Comparison of ENCODE assay signal across 10 mouse cellular contexts in the genomic region with DNA sequence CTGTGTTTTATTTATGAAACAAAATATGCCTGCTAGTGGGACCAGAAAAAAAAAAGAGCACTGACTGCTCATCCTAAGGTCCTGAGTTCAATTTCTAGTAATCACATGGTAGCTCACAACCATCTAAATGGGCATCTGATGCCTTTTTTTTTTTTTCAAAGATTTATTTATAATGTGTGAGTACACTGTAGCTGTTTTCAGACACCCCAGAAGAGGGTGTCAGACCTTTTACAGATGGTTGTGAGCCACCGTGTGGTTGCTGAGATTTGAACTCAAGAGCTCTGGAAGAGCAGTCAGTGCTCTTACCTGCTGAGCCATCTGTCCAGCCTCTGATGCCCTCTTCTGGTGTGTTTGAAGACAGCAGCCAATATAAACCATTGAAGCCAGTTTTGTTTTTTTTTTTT. TPM values are rescaled to one million over a fixed set of nuclear protein-coding genes. Genes with fewer than 3 reads are reported as not detected.
DNase-seq lines count a peak whose midpoint lies in the region; ATAC-seq and TF ChIP-seq lines count a peak whose summit lies in the region.
"Had no signal": no experiment of that assay in that cellular context is flagged by ENCODE, and none has a peak within 500 bp of the region (broad histone marks: within the 10 kb centered on the region; RNA-seq: fewer than 3 reads in every experiment).

No protein-coding gene starts in this region.

- no peak for ATAC-seq in forebrain, postnatal 0 days
- no peak for ATAC-seq in forebrain, embryonic 16.5 days
- no peak for ATAC-seq in lung, embryonic 14.5 days (ENCODE audit: insufficient read depth)
- peak; percentile 0; the same call in 1 of the 2 replicates for ATAC-seq in liver, postnatal 0 days

- peak; percentile 40; the same call in 1 of the 2 replicates for TF ChIP-seq CTCF in forebrain, postnatal 0 days (IDR thresholded peaks at IDR 0.05; ENCODE audit: low read depth)
- peak; percentile 54 for TF ChIP-seq CTCF in lung, embryonic 14.5 days (IDR thresholded peaks at IDR 0.05; ENCODE audit: low read depth)
- TF ChIP-seq CTCF in MEL (IDR thresholded peaks at IDR 0.05 in 2 of 3, conservative IDR thresholded peaks at IDR 0.05 in 1 of 3; ENCODE audit: control insufficient read depth in 1 of 3, insufficient read depth in 1 of 3, low read depth in 2 of 3, low read length in 3 of 3, poor library complexity in 1 of 3, severe bottlenecking in 1 of 3), result peak; percentile 14 to 42 (median 24); a peak in 3 of 6 replicates
- peak; percentile 41 for TF ChIP-seq CTCF in liver, postnatal 0 days (IDR thresholded peaks at IDR 0.05; ENCODE audit: low read depth)

- 47% methylated on average over 1 of the region's 1 CpGs for WGBS in forebrain, postnatal 0 days
- 35% methylated on average over 1 of the region's 1 CpGs for WGBS in forebrain, embryonic 16.5 days
- WGBS in lung, embryonic 14.5 days, result 46% methylated on average over 1 of the region's 1 CpGs
- WGBS in liver, postnatal 0 days (ENCODE audit: insufficient replicate concordance), result 16% methylated on average over 1 of the region's 1 CpGs

- peaks cover 4% of the 10 kb centered on the region; the same call in 1 of the 2 replicates for H3K4me1 ChIP-seq in forebrain, postnatal 0 days (ENCODE audit: insufficient read depth)
- H3K4me1 ChIP-seq in forebrain, embryonic 16.5 days (replicated peaks; ENCODE audit: control insufficient read depth, insufficient read depth, low read length), result peaks cover 12% of the 10 kb centered on the region
- 0 out of 2 replicates have a peak, but pooled peaks cover 3% of the 10 kb centered on the region for H3K4me1 ChIP-seq in lung, embryonic 14.5 days (ENCODE audit: insufficient read depth)
- peaks cover 2 to 3% of the 10 kb centered on the region in 2 experiments; a peak in 3 of 4 replicates for H3K4me1 ChIP-seq in MEL (ENCODE audit: control insufficient read depth in 1 of 2, insufficient read depth in 2 of 2, low read length in 2 of 2)
- H3K4me1 ChIP-seq in liver, postnatal 0 days (ENCODE audit: insufficient read depth), result 0 out of 2 replicates have a peak, but pooled peaks cover 2% of the 10 kb centered on the region

- no peaks in the 10 kb centered on the region for H3K27me3 ChIP-seq in forebrain, postnatal 0 days (ENCODE audit: insufficient read depth, low read length)
- H3K27me3 ChIP-seq in forebrain, embryonic 16.5 days (replicated peaks; ENCODE audit: control insufficient read depth, insufficient read depth, low read length), result no peaks in the 10 kb centered on the region
- H3K27me3 ChIP-seq in lung, embryonic 14.5 days (ENCODE audit: insufficient read depth, low read length), result no peaks in the 10 kb centered on the region
- no peaks in the 10 kb centered on the region for H3K27me3 ChIP-seq in MEL (ENCODE audit: control insufficient read depth in 1 of 2, insufficient read depth in 2 of 2, low read length in 2 of 2)
- H3K27me3 ChIP-seq in liver, postnatal 0 days (ENCODE audit: insufficient read depth, low read length), result no peaks in the 10 kb centered on the region
- H3K27me3 ChIP-seq: hindbrain, embryonic 15.5 days; limb, embryonic 13.5 days had no signal

- no peak overlapping the region; the same call in 1 of the 2 replicates for H3K4me2 ChIP-seq in forebrain, postnatal 0 days (ENCODE audit: low read depth)
- no peak overlapping the region for H3K4me2 ChIP-seq in forebrain, embryonic 16.5 days (ENCODE audit: low read length)
- H3K4me2 ChIP-seq in lung, embryonic 14.5 days, result no peak overlapping the region
- no peak overlapping the region for H3K4me2 ChIP-seq in liver, postnatal 0 days (ENCODE audit: low read depth, low read length)

- H3K27ac ChIP-seq in forebrain, postnatal 0 days (ENCODE audit: low read depth, low read length), result no peak overlapping the region
- no peak overlapping the region for H3K27ac ChIP-seq in forebrain, embryonic 16.5 days (ENCODE audit: low read length)
- H3K27ac ChIP-seq in lung, embryonic 14.5 days (ENCODE audit: low read depth), result no peak overlapping the region
- H3K27ac ChIP-seq in MEL (ENCODE audit: control insufficient read depth, low read depth, low read length), result no peak overlapping the region
- H3K27ac ChIP-seq in liver, postnatal 0 days (ENCODE audit: low read depth), result 0 out of 2 replicates have a peak overlapping the region, but pooled peaks have one; percentile 53
- H3K27ac ChIP-seq: hindbrain, embryonic 15.5 days had no signal

- no peak for TF ChIP-seq RAD21 in MEL (IDR thresholded peaks at IDR 0.05; ENCODE audit: low read depth, low read length)

- peaks cover 14% of the 10 kb centered on the region for H3K79me2 ChIP-seq in MEL (ENCODE audit: control insufficient read depth, insufficient read depth, low read length, poor library complexity)

- no peak for DNase-seq in forebrain, postnatal 0 days
- peak; percentile 47 for DNase-seq in lung, embryonic 14.5 days
- no peak for DNase-seq in lung, postnatal 36 days
- DNase-seq in MEL (ENCODE audit: low read depth, low spot score), result peak; percentile 71
- DNase-seq in liver, postnatal 0 days, result no peak
- DNase-seq in ovary, postnatal 10 days (ENCODE audit: low spot score), result no peak
- DNase-seq in adrenal gland, adult 8-10 months, result no peak

- H3K9me3 ChIP-seq in forebrain, postnatal 0 days (ENCODE audit: low read length), result no peaks in the 10 kb centered on the region
- no peaks in the 10 kb centered on the region for H3K9me3 ChIP-seq in forebrain, embryonic 16.5 days (ENCODE audit: control insufficient read depth, low read length)
- H3K9me3 ChIP-seq in lung, embryonic 14.5 days (ENCODE audit: low read depth, low read length), result no peaks in the 10 kb centered on the region
- no peaks in the 10 kb centered on the region for H3K9me3 ChIP-seq in MEL (replicated peaks; ENCODE audit: insufficient read depth, low read length)
- no peaks in the 10 kb centered on the region for H3K9me3 ChIP-seq in liver, postnatal 0 days (ENCODE audit: low read length)
- H3K9me3 ChIP-seq: hindbrain, embryonic 15.5 days; limb, embryonic 13.5 days had no signal

- peaks cover 22% of the 10 kb centered on the region for H3K36me3 ChIP-seq in forebrain, postnatal 0 days (ENCODE audit: insufficient read depth)
- peaks cover 12% of the 10 kb centered on the region for H3K36me3 ChIP-seq in forebrain, embryonic 16.5 days (ENCODE audit: control insufficient read depth, insufficient read depth)
- peaks cover 22% of the 10 kb centered on the region for H3K36me3 ChIP-seq in lung, embryonic 14.5 days (ENCODE audit: insufficient read depth)
- peaks cover 4 to 16% of the 10 kb centered on the region in 2 experiments for H3K36me3 ChIP-seq in MEL (ENCODE audit: control insufficient read depth in 1 of 2, insufficient read depth in 2 of 2, low read length in 2 of 2)
- H3K36me3 ChIP-seq in liver, postnatal 0 days (replicated peaks; ENCODE audit: insufficient read depth, low read length), result peaks cover 19% of the 10 kb centered on the region

- no peak overlapping the region for H3K9ac ChIP-seq in forebrain, postnatal 0 days
- no peak overlapping the region for H3K9ac ChIP-seq in forebrain, embryonic 16.5 days (replicated peaks; ENCODE audit: low read depth, low read length)
- no peak overlapping the region for H3K9ac ChIP-seq in lung, embryonic 14.5 days
- no peak overlapping the region for H3K9ac ChIP-seq in MEL (ENCODE audit: control insufficient read depth, low read depth, low read length, poor library complexity, severe bottlenecking)
- no peak overlapping the region for H3K9ac ChIP-seq in liver, postnatal 0 days (replicated peaks)
- H3K9ac ChIP-seq: hindbrain, embryonic 15.5 days; limb, embryonic 13.5 days had no signal

- TF ChIP-seq EP300 in MEL (IDR thresholded peaks at IDR 0.05; ENCODE audit: low read depth in 1 of 2, low read length in 2 of 2), result no peak
- TF ChIP-seq EP300 in liver, postnatal 0 days (IDR thresholded peaks at IDR 0.05; ENCODE audit: low read depth), result no peak

- no peak overlapping the region for H3K4me3 ChIP-seq in forebrain, postnatal 0 days (ENCODE audit: low read depth, low read length)
- H3K4me3 ChIP-seq in forebrain, embryonic 16.5 days (replicated peaks; ENCODE audit: low read length), result no peak overlapping the region
- H3K4me3 ChIP-seq in lung, embryonic 14.5 days (ENCODE audit: low read depth, low read length), result no peak overlapping the region
- no peak overlapping the region for H3K4me3 ChIP-seq in MEL (ENCODE audit: control insufficient read depth in 1 of 2, insufficient read depth in 1 of 2, low read depth in 2 of 2, low read length in 2 of 2)
- no peak overlapping the region for H3K4me3 ChIP-seq in liver, postnatal 0 days (ENCODE audit: low read depth, low read length)

- TF ChIP-seq POLR2A in MEL (IDR thresholded peaks at IDR 0.05; ENCODE audit: control insufficient read depth in 1 of 2, insufficient read depth in 1 of 2, low read depth in 1 of 2, low read length in 2 of 2, poor library complexity in 1 of 2), result no peak; a peak in 1 of 4 replicates

RNA-seq across cellular contexts. Expression of a gene that starts 7.2 kb away (rescaled TPM):
- 730 and 936 TPM in 2 replicates for total RNA-seq in forebrain, postnatal 0 days (2014; rRNA removed)
- polyA plus RNA-seq in forebrain, postnatal 0 days (2015; fragmentation: Nextera tagmentation; extraction: Ambion mirVana), result 2,422 and 2,718 TPM in 2 replicates
- polyA plus RNA-seq in forebrain, embryonic 16.5 days (2015; fragmentation: Nextera tagmentation; extraction: Ambion mirVana), result 2,318 and 2,532 TPM in 2 replicates
- 1,851 and 1,959 TPM in 2 replicates for polyA plus RNA-seq in lung, embryonic 14.5 days (2014; fragmentation: Nextera tagmentation; extraction: Ambion mirVana)
- total RNA-seq in MEL (2012; rRNA removed), result 451 and 498 TPM in 2 replicates
- 100 to 1,000 TPM in 1 of 2 experiments, 10 to 100 TPM in 1; 96.6 to 767 TPM for polyA plus RNA-seq in MEL (2012; ENCODE audit: insufficient read depth in 1 of 2, insufficient read length in 2 of 2, low read depth in 1 of 2, low replicate concordance in 2 of 2, missing spikeins in 1 of 2)
- 647 and 656 TPM in 2 replicates for polyA plus RNA-seq in liver, postnatal 0 days (2015; fragmentation: Nextera tagmentation; extraction: Ambion mirVana)
- total RNA-seq in adrenal gland, adult 8-10 months (2022), result 100 to 1,000 TPM; 302 to 413 (median 377) TPM

RNA-seq across cellular contexts. Expression of a gene that starts 8.0 kb away (rescaled TPM):
- total RNA-seq in forebrain, postnatal 0 days (2014; rRNA removed), result 42.6 and 52.2 TPM in 2 replicates
- 61.1 and 66.4 TPM in 2 replicates for polyA plus RNA-seq in forebrain, postnatal 0 days (2015; fragmentation: Nextera tagmentation; extraction: Ambion mirVana)
- polyA plus RNA-seq in forebrain, embryonic 16.5 days (2015; fragmentation: Nextera tagmentation; extraction: Ambion mirVana), result 61.3 and 64.2 TPM in 2 replicates
- polyA plus RNA-seq in lung, embryonic 14.5 days (2014; fragmentation: Nextera tagmentation; extraction: Ambion mirVana), result 191 and 208 TPM in 2 replicates
- 253 and 322 TPM in 2 replicates for total RNA-seq in MEL (2012; rRNA removed)
- 100 to 1,000 TPM in 1 of 2 experiments, not detected in 1; 326 TPM for polyA plus RNA-seq in MEL (2012; ENCODE audit: insufficient read depth in 1 of 2, insufficient read length in 2 of 2, low read depth in 1 of 2, low replicate concordance in 2 of 2, missing spikeins in 1 of 2)
- 317 and 319 TPM in 2 replicates for polyA plus RNA-seq in liver, postnatal 0 days (2015; fragmentation: Nextera tagmentation; extraction: Ambion mirVana)
- total RNA-seq in adrenal gland, adult 8-10 months (2022), result 10 to 100 TPM; 37.3 to 55.6 (median 46.4) TPM

RNA-seq across cellular contexts. Expression of a gene that starts 9.6 kb away (rescaled TPM):
- 38.9 and 43.8 TPM in 2 replicates for total RNA-seq in forebrain, postnatal 0 days (2014; rRNA removed)
- 18.7 and 22.5 TPM in 2 replicates for polyA plus RNA-seq in forebrain, postnatal 0 days (2015; fragmentation: Nextera tagmentation; extraction: Ambion mirVana)
- polyA plus RNA-seq in forebrain, embryonic 16.5 days (2015; fragmentation: Nextera tagmentation; extraction: Ambion mirVana), result 37.6 and 42.1 TPM in 2 replicates
- polyA plus RNA-seq in lung, embryonic 14.5 days (2014; fragmentation: Nextera tagmentation; extraction: Ambion mirVana), result 39.5 and 44.4 TPM in 2 replicates
- total RNA-seq in MEL (2012; rRNA removed), result 21.7 and 24.0 TPM in 2 replicates
- polyA plus RNA-seq in MEL (2012; ENCODE audit: insufficient read depth in 1 of 2, insufficient read length in 2 of 2, low read depth in 1 of 2, low replicate concordance in 2 of 2, missing spikeins in 1 of 2), result 10 to 100 TPM in 1 of 2 experiments, not detected in 1; 42.3 TPM
- polyA plus RNA-seq in liver, postnatal 0 days (2015; fragmentation: Nextera tagmentation; extraction: Ambion mirVana), result 3.9 and 5.1 TPM in 2 replicates
- 10 to 100 TPM; 19.7 to 45.2 (median 29.6) TPM for total RNA-seq in adrenal gland, adult 8-10 months (2022)

RNA-seq across cellular contexts. Expression of a gene that starts 46.0 kb away (rescaled TPM):
- 0.46 and 1.1 TPM in 2 replicates for total RNA-seq in forebrain, postnatal 0 days (2014; rRNA removed)
- 0.93 and 1.3 TPM in 2 replicates for polyA plus RNA-seq in forebrain, postnatal 0 days (2015; fragmentation: Nextera tagmentation; extraction: Ambion mirVana)
- polyA plus RNA-seq in forebrain, embryonic 16.5 days (2015; fragmentation: Nextera tagmentation; extraction: Ambion mirVana), result 0.67 and 0.80 TPM in 2 replicates
- polyA plus RNA-seq in lung, embryonic 14.5 days (2014; fragmentation: Nextera tagmentation; extraction: Ambion mirVana), result 2.0 and 2.3 TPM in 2 replicates
- total RNA-seq in MEL (2012; rRNA removed), result 0.39 and 0.69 TPM in 2 replicates
- polyA plus RNA-seq in MEL (2012; ENCODE audit: insufficient read depth in 1 of 2, insufficient read length in 2 of 2, low read depth in 1 of 2, low replicate concordance in 2 of 2, missing spikeins in 1 of 2), result under 1 TPM in 1 of 2 experiments, not detected in 1; 0.85 TPM
- 0.21 and 0.34 TPM in 2 replicates for polyA plus RNA-seq in liver, postnatal 0 days (2015; fragmentation: Nextera tagmentation; extraction: Ambion mirVana)
- 1 to 10 TPM; 3.5 to 5.1 (median 3.9) TPM for total RNA-seq in adrenal gland, adult 8-10 months (2022)

RNA-seq across cellular contexts. Expression of a gene that starts 57.2 kb away (rescaled TPM):
- total RNA-seq in forebrain, postnatal 0 days (2014; rRNA removed), result 0.46 and 0.86 TPM in 2 replicates
- polyA plus RNA-seq in forebrain, postnatal 0 days (2015; fragmentation: Nextera tagmentation; extraction: Ambion mirVana), result 0.29 and 0.58 TPM in 2 replicates
- 0.60 and 0.62 TPM in 2 replicates for polyA plus RNA-seq in forebrain, embryonic 16.5 days (2015; fragmentation: Nextera tagmentation; extraction: Ambion mirVana)
- 2.5 and 3.3 TPM in 2 replicates for polyA plus RNA-seq in lung, embryonic 14.5 days (2014; fragmentation: Nextera tagmentation; extraction: Ambion mirVana)
- total RNA-seq in MEL (2012; rRNA removed), result 146 and 176 TPM in 2 replicates
- polyA plus RNA-seq in MEL (2012; ENCODE audit: insufficient read depth in 1 of 2, insufficient read length in 2 of 2, low read depth in 1 of 2, low replicate concordance in 2 of 2, missing spikeins in 1 of 2), result 100 to 1,000 TPM in 1 of 2 experiments, not detected in 1; 115 TPM
- polyA plus RNA-seq in liver, postnatal 0 days (2015; fragmentation: Nextera tagmentation; extraction: Ambion mirVana), result 6.1 and 6.9 TPM in 2 replicates
- 1 to 10 TPM in 3 of 4 experiments, under 1 TPM in 1; 0.75 to 1.6 (median 1.4) TPM for total RNA-seq in adrenal gland, adult 8-10 months (2022)

Comparison
In these comparisons a context has a peak if more than half of its experiments do, and no peak if none do; other contexts are left out.
1. DNase-seq: peak in lung, embryonic 14.5 days (single experiment) and MEL (single experiment); none in forebrain, postnatal 0 days (single experiment), lung, postnatal 36 days (single experiment), liver, postnatal 0 days (single experiment), ovary, postnatal 10 days (single experiment) and adrenal gland, adult 8-10 months (single experiment).
2. Peak in every context shown above with its lines, with median percentiles within 50 percentile points of each other: CTCF ChIP-seq.